Mouse (Mus musculus) lung, postnatal 25 days (tissue): ENCODE results near the gene Nrcam.
A peak's percentile ranks its signal among the peaks of the same experiment; 100 is the strongest.
"Not testable (repeated sequence)": the region's sequence is repeated elsewhere in the genome, so short reads cannot be mapped to it uniquely, and the experiment has no call there.

Source experiments
- DNase-seq: peaks from one replicate; pipeline ENCODE4 v3.0.0; 2022; ENCODE audit warnings: low spot score

The Nrcam gene

GRCm38 (mm10) chr12:44328381-44329315, at the start of gene Nrcam:
Gene Nrcam, plus strand, starts transcription at chr12:44328885.
- no peak for DNase-seq

- not testable (repeated sequence) for DNase-seq
Observed at GRCm38 (mm10) chr12:44280147-44280546, 48.5 kb upstream of the Nrcam start.

GRCm38 (mm10) chr12:44281534-44281933, 47.2 kb upstream of the Nrcam start:
- no peak for DNase-seq

GRCm38 (mm10) chr12:44283378-44283777, 45.3 kb upstream of the Nrcam start:
- DNase-seq = peak; percentile 29

GRCm38 (mm10) chr12:44286992-44287391, 41.7 kb upstream of the Nrcam start:
- no peak for DNase-seq

GRCm38 (mm10) chr12:44292281-44292680, 36.4 kb upstream of the Nrcam start:
- DNase-seq = peak; percentile 61

- DNase-seq = no peak
Observed at GRCm38 (mm10) chr12:44300793-44301192, 27.9 kb upstream of the Nrcam start.

GRCm38 (mm10) chr12:44304012-44304411, 24.7 kb upstream of the Nrcam start:
- no peak for DNase-seq

GRCm38 (mm10) chr12:44304869-44305268, 23.8 kb upstream of the Nrcam start:
- DNase-seq = no peak

GRCm38 (mm10) chr12:44308221-44308620, 20.5 kb upstream of the Nrcam start:
- no peak for DNase-seq

GRCm38 (mm10) chr12:44315212-44315611, 13.5 kb upstream of the Nrcam start:
- DNase-seq = no peak

GRCm38 (mm10) chr12:44325091-44325490, 3.6 kb upstream of the Nrcam start:
- no peak for DNase-seq

- no peak for DNase-seq
Observed at GRCm38 (mm10) chr12:44327452-44327851, 1.2 kb upstream of the Nrcam start.

- no peak for DNase-seq
Observed at GRCm38 (mm10) chr12:44329316-44330215, 881 bp downstream of the Nrcam start.

GRCm38 (mm10) chr12:44330216-44330719, 1.6 kb downstream of the Nrcam start:
- no peak for DNase-seq

GRCm38 (mm10) chr12:44337136-44337640, 8.5 kb downstream of the Nrcam start:
- no peak for DNase-seq

- DNase-seq = no peak
Observed at GRCm38 (mm10) chr12:44338195-44338622, 9.5 kb downstream of the Nrcam start.

GRCm38 (mm10) chr12:44344075-44344474, 15.4 kb downstream of the Nrcam start:
- no peak for DNase-seq

- DNase-seq = no peak
Observed at GRCm38 (mm10) chr12:44345251-44345650, 16.6 kb downstream of the Nrcam start.

GRCm38 (mm10) chr12:44346143-44346542, 17.5 kb downstream of the Nrcam start:
- no peak for DNase-seq

- DNase-seq = no peak
Observed at GRCm38 (mm10) chr12:44355116-44355515, 26.4 kb downstream of the Nrcam start.

- DNase-seq = no peak
Observed at GRCm38 (mm10) chr12:44357460-44357859, 28.8 kb downstream of the Nrcam start.
